Mouse (Mus musculus) liver, adult 2 months (tissue): ENCODE measurements around the gene Slc17a4.

ENCODE experiments used
- CTCF ChIP-seq: fragments of 200-500 bp; IDR thresholded peaks from 2 replicates; pipeline ENCODE4 v1.5.1; 2011; ENCODE audit warnings: low read depth, low read length, control low read depth
- POLR2A ChIP-seq: fragments of 200-500 bp; IDR thresholded peaks from 2 replicates; pipeline ENCODE4 v1.6.1; 2011; ENCODE audit warnings: low read length, control low read depth; ENCODE audit not compliant: insufficient read depth; ENCODE audit errors: extremely low read depth

GRCm38 (mm10) chr13:23879106-23879505 lies 35.7 kb downstream of the Slc17a4 start:
- TF ChIP-seq POLR2A (no peak), CTCF (no peak)
